Mouse (Mus musculus) c-Kit-positive CD71-positive TER-119-positive erythroid progenitor cells, embryonic 14.5 days (primary cell): ENCODE data around the gene Klf9.
"Not testable (repeated sequence)": the region's sequence is repeated elsewhere in the genome, so short reads cannot be mapped to it uniquely, and the experiment has no call there.

Experiments used
- DNase-seq: peaks from one replicate; pipeline ENCODE4 v3.0.0-alpha.2; 2013; ENCODE audit warnings: low spot score

Klf9 gene

DNA sequence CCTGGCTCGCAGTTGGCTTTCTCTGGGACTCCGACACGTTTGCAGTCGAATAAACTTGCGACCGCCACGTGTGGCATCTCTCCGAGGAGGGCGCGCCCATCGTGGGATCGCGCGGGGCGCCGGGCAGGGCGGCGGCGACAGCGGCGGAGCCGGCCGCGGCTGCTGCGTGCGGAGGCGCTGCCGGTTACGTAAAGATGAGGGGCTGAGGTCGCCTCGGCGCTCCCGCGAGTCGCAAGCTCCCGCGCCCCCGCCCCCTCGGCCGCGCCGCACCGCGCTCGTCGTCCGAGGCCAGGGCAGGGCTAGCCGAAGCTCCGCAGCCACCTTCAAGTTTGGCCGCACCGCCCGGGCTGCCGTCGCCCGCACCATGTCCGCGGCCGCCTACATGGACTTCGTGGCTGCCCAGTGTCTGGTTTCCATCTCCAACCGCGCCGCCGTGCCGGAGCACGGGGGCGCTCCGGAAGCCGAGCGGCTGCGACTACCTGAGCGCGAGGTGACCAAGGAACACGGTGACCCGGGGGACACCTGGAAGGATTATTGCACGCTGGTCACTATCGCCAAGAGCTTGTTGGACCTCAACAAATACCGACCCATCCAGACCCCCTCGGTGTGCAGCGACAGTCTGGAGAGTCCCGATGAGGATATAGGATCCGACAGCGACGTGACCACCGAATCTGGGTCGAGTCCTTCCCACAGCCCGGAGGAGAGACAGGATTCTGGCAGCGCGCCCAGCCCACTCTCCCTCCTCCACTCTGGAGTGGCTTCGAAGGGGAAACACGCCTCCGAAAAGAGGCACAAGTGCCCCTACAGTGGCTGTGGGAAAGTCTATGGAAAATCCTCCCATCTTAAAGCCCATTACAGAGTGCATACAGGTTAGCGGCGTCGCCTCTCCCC, 610 bp downstream of the Klf9 start:
- no peak for DNase-seq

- no peak for DNase-seq
Measured at GRCm38 (mm10) chr19:23142427-23143073, 1.5 kb downstream of the Klf9 start.

- no peak for DNase-seq
Measured at GRCm38 (mm10) chr19:23143074-23143445, 2.0 kb downstream of the Klf9 start.

DNA sequence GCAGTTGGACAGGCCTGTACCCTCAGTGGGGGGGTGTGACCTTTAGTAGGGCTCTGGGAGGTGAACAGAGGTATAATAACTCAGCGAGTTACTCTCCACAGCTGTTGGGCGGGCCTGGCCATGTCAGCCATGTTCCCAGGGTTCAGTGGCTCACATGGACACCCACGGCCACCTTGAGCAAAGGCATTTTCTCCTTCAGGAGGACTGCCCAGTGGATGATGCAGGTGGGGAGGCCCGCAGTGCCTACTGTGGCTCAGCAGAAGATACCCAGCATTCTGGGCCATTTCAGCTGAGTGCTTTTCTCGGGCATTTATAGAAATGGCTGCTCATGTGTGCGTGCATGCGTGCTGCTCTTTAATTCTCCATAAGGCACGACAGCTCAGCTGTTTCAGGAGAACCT, 2.5 kb downstream of the Klf9 start:
- DNase-seq: no peak

- no peak for DNase-seq
Measured at GRCm38 (mm10) chr19:23144031-23144430, 3.0 kb downstream of the Klf9 start.

DNA sequence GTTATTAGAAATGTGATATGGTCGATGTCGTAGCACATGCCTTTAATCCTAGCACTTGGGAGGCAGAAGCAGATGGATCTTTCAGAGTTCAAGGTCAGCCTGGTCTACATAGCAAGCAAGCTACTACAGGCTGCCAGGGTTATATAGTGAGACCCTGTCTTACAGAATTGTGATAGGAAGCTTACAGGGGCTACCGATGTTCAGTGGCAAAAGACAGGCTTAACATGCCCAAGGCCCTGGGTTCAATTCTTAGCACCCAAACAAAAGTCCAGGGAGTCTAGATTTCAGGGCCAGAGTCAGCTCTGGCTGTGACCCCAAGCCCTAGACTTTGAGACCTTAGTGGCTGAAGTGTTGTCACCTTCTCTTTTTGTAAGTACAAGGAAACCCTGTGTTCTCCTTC, 4.1 kb downstream of the Klf9 start:
- no peak for DNase-seq

GRCm38 (mm10) chr19:23145575-23145974, 4.5 kb downstream of the Klf9 start:
- not testable (repeated sequence) for DNase-seq

GRCm38 (mm10) chr19:23146409-23146861, 5.4 kb downstream of the Klf9 start:
- no peak for DNase-seq

GRCm38 (mm10) chr19:23147026-23147966, 6.3 kb downstream of the Klf9 start:
- no peak for DNase-seq

DNA sequence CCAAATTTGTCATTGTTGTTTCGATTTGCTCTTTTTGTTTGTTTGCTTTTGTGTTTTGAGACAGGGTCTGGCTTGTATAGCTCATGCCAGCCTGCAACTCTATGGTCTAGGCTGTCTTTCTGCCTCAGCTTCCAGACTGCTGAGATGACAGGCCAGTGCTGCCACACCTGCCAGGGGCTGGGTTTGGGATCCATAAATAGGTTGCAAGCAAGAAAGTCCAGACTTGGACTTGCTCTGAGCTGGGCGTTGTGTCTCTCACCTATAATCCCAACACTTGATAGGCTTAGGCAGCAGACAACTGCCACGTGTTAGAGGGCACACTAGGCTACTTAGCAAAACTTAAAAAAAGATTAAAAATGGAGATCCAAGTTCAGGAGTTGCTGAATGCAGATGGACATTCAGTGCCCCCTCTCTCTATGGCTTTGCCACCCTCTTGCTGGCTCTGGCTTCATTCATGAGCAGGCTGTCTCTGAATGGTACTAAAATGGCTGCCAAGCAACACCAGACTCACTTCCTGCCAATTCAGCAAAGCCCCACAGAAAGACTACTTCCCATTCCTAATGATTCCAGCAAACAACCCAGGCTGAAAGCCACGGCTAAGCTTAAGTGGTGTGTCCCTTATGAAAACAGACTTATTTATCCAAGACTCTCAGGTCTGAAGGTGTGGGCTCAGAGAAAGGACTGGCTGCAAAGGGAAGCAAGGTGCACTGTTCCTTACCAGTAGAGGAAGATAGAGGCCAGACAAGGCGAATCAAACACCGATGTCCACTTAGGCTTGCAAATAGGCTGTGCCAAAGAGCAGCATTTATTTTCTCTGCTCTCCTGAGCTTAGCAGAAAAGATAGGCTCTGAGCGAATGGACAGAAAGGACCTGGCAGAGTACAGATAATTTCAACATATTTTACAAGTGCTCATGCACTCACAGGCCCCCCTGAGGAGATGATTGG, 8.7 kb downstream of the Klf9 start:
- no peak for DNase-seq

- DNase-seq: no peak
Measured at GRCm38 (mm10) chr19:23150556-23151265, 9.7 kb downstream of the Klf9 start.

DNA sequence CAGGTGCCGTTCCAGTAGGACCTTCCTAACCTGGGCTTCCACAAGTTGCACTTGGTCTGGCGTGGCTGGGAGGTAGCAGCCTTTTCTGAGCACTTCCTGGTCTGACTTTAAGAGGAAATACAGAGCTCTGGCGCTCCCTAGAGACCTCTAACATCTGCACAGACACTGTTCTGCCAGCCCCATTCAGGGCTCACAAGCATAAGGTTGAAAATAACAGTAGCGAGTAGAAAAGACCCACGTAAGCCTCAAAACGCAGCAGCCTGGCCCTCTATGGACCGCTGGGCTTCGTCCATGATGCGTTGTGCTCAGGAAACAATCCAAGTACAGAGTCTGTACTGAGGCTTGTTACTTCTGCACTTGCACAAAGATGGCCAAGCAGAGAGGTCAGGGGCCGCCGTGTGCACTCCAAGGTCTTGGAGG, 10.6 kb downstream of the Klf9 start:
- DNase-seq: peak; percentile 62

DNA sequence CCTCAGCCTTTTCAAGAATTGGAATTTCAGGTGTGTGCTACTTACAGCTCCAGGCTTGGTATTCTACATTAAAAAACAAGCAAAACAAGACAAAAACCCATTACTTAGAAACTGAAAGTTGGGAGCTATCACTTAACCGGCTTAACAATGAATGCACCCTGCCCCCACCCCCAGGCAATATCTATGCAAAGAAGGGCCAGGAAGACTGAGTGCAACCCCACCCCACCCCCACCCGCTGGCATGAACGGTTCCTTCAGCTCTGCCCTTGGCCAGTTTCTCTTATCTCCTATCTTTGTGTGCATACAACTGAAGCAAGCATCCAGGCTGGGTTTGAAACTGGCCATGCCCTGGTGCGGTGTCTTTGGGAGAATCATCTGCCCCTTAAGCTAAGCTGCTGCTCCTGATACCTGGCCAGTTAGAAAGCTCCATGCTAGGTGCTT, 11.2 kb downstream of the Klf9 start:
- peak; percentile 73 for DNase-seq

DNA sequence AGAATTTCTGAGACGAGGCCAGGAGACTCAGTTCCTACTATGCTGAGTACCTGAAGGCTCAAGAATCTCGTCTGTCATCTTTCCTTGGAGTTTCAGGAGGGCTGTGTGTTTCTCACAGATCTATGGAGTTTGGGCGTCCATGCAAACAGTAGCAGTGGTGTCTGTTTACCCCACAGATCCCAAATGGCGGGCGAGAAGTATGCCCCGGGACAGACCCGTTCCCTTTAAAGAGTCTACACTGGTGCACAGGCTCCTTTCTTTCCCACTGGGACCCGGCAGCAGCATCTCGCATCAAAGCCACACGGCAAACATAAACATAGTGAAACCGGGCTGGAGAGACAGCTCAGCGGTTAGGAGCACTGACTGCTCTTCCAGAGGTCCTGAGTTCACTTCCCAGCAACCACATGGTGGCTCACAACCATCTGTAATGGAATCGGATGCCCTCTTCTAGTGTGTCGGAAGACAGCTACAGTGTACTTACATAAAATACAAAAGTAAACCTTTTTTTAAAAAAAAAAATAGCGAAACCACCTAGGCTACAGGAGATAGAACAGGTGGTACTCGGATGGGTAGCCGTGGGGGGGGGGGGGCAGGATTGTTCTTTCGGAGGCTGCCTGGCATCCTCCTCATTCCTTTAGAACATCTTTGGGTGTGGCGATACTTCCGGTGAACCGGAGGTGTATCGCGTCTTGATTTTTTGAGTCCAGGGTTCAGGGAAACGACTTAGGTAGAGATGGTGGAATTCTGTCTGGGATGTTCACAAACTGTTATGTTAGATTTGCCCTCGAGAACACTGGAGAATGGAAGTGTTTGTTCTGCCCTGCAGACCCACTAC, 12.0 kb downstream of the Klf9 start:
- DNase-seq: no peak

DNA sequence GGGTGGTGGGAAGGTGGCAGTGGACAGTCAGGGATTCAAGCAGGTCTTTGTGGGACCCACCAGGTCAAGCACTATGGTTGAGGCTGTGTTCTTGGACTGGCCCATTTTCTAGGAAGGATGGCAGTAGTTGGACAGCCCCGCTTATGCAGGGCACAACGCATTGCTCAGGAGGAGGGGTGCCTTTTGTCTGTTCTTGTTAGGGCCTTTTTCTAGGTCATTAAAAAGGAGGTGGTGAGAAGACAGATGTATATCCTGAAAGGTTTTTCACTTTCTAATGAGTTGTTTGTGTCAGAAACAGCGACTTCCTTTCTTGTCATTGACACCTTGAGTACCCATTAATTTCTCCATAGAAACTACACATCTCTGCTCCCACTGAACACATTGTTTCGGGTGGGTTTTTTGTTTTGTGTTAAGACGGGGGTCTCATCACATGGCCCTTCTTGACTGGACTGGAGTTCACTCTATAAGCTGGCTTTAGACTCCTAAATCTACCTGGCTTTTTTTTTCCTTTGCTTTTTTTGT, 12.6 kb downstream of the Klf9 start:
- no peak for DNase-seq

- DNase-seq: no peak
Measured at GRCm38 (mm10) chr19:23159780-23160395, 18.9 kb downstream of the Klf9 start.

- no peak for DNase-seq
Measured at GRCm38 (mm10) chr19:23162387-23162809, 21.4 kb downstream of the Klf9 start.

DNA sequence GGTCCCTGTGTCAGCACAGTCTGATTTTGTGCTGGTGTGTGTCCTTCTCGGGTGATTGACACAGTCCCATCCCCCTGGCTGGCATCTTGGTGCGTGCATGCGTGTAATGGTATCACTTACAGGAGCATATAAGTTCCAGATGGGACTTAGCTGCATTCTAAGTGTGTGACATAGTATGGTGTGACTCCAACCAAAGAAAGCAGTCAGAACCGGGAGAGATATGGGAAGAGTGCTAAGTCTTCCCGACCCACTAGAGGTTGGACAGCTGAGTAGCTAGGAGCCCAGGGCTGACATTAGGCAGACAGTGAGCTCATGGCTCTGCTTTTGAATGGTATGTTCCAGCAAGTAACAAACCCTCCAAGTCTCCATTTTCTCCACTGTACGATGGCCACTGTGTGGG, 21.9 kb downstream of the Klf9 start:
- no peak for DNase-seq

GRCm38 (mm10) chr19:23163361-23163760, 22.3 kb downstream of the Klf9 start:
- no peak for DNase-seq
